Mouse (Mus musculus) ovary, adult 18-20 months (tissue): Measurements from ENCODE around the gene Abraxas2.

Experiments
- DNase-seq: peaks from one replicate; pipeline ENCODE4 v3.0.0; 2022; ENCODE audit warnings: low spot score, mixed read lengths

Gene Abraxas2

DNA sequence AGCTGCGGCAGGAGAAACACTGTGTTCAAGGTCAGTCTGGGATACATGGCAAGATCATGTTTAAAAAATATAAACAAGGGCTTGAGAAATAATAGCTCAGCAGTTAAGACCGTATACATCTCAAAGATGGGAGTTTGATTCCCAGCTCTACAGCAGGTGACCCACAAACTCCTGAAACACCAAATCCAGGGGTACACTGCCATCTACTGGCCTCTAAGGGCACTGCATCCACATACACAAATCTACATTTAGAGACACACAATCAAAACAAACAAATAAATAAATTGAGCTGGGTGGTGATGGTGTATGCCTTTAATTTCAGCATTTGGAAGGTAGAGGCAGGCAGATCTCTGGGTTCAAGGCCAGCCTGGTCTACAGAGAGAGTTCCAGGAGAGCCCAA is 39.2 kb downstream of the Abraxas2 start:
- DNase-seq: no peak

DNA sequence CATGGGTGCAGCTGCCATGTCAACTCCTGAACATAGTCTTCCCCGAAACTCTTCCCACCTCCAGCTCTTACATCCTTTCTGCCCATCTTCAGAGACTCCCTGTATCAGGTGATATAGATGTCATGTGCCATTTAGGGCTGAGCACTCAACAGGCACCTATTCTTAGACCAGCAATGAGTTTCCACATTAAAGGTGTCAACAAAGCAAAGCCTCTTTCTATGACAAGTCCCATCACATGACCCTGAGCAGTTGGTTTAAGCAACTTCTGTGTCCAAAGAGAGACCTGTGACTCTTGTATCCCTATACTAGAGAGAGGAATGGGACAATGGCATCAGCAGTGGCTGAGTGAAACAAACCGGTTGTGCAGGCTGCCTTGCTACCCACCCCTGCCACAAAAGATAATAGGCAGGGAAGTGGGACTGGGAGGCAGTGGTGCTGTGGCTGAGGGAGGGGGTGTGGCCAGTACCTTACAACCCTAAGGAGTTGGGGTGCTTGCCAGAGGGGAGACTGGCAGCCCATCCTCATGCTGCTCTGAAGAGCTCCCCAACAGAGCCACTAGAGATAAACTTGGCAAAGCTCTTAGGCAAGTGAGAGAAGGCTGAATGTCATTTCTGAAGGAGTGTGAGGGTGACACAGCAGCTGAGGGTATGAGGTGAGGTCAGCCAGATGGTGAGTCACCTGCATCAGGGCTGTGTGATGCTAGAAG is 42.0 kb downstream of the Abraxas2 start:
- no peak for DNase-seq

DNA sequence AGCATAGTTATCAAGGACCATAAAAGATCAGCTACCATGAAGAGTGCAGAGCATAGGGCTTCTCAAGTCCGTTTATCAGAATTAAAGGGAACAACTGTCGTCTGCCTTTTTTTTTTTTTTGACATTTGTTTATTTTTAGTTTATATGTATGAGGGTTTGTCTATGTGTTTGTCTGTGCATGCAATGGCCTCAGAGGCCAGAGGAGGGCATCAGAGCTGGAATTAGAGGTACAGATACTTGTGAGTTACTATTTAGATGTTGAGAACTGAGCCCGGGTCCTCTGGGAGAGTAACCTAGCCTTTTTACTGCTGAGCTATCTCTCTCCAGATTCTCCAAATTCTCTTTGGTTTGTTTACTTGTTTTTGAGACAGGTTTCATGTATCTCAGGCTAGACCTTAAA is 44.8 kb downstream of the Abraxas2 start:
- no peak for DNase-seq

DNA sequence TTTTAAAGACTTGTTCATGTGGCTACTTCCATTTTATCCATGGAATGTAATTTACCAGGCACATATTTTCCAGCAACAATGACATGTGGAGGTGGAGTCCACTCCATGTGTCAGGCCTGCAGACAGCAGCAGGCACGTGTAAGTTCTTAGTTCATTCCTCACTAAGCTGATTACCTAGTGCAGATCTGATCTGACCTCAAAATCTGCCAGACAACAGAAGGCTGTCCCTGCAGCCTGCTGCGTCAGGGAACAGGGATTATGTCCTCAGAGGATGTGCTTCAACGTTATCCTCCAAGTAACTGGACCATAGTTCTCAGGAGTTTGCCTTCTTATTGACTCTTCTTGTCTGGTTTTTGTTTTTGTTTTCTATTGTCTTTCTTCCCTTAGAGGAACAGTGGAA is 62.9 kb downstream of the Abraxas2 start:
- no peak for DNase-seq

DNA sequence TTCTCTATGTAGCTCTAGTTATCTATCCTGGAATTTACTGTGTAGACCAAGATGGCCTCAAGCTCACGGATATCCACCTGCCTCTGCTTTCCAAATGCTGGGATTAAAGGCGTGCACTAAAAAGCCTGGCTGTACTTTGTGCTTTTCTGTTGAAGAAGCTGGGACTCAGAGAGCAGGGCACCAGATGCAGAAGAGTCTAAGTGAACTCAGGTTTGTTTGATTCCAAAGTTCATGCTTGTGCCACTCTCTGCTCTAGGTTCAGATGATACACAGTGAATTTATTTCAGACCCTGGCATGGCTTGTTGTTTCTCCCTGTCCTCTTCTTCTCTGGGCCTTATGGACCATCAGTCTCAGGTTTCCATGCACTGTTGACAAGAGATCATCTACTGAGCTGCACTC is 66.2 kb downstream of the Abraxas2 start:
- no peak for DNase-seq

DNA sequence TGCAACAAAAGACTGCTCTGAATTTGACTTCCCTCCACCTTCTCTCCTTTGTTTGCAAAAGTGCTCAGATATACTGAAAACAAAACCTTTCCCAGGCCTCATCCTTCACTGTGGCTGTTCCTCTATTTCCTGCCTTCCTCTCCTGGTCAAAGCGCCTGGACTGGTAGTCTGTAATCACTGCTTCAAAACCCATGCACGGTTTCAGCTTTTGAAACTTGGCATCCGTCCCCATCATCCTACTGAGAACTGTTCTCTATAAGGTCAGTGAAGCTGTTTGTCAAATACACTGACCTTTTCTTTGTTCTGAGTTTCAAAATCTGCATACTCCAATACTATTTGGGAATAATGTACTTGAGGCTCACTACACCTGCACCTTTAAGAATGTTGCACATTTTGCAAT is 68.2 kb downstream of the Abraxas2 start:
- DNase-seq: no peak

DNA sequence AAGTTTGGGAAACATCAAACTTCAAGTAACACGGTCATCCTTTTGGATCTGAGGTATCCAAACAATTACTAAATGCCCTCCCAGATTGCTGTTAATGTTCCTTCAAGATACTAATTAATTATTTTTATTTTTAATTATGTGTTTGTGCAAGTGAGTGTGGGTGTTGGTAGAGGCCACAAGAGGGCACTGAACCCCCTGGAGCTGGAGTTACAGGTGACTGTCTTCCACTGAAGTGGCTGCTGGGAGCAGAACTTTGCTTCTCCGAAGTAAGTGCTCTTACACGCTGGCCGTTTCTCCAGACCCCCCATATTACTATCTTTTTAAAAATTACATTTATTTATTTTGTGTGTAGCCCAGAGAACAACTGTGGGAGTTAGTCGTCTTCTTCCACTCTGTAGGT is 71.0 kb downstream of the Abraxas2 start:
- DNase-seq: no peak

DNA sequence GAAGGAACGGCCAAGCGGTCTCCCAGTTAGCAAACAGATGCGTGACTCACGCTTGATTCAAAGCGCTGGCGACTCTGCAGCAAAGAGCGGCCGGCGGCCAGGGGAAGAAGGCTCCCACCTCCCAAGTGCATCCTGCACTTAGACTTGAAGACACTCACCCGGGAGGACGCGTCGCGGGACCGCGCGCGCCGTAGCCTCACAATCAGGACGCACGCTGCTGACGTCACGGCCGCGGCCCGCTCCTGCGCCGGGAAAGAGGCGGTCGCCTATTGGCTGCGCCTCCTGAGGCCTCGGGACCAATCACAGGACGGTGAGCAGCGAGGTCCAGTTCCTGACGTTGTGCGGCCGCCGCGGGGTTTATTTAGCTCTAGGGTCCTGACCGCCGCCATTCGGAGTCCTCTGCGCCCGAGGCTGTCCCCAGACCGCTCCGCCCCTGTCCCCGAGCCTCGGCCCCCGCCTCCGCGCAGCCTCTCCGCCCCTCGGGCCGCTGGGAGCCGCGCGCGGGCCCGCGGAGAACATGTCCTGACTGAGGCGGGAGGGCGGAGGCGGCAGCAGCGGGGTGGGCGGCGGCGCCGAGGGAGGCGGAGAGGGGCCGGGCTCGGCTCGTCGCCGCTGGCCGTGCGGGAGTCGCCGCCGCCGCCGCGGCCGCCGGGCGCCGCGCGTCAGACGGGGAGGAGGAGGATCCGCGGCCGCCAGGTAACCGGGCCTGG is 72.0 kb downstream of the Abraxas2 start, which contains the start of gene Zranb1:
Gene Zranb1, plus strand, starts transcription at position 293 of the 710 bp plus-strand sequence.
- DNase-seq: peak; percentile 97

DNA sequence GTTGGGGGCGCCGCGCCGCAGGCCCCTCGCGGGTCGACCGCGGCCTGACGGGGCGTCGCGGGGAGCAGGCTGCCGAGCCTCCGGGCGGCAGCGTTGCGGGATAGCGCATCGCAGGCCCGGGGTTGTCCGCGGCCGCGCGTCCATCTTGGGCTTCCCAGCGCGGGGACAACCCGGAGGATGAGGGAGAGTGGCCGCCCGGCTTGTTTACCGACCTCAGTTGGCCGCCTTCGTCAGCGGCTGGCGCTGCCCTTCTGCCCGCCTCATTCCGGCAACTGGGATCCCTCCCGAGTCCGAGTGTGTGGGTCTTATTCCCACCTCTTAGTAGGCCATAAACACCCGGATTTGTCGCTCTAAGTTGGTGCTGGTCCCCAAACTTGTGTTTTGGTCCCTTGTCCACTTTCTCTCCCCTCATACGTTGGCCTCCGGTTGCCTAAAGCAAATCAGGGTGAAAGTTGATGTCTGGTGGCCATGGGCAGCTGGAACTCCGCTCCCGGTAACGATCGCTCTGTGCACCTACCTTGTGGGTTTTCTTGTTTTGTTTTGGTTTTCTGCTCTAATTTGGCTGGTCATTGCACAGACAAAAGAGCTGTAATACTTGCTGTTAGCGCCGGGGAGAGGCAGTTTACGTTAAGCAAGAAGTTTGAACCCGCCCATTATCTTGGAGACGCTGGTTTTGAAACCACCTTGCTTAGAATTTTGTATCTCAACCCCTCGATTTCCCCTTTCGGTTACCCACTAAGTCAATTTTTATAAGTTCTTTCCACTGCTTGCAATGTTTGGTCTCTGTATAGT is 72.7 kb downstream of the Abraxas2 start:
- peak; percentile 14 for DNase-seq

DNA sequence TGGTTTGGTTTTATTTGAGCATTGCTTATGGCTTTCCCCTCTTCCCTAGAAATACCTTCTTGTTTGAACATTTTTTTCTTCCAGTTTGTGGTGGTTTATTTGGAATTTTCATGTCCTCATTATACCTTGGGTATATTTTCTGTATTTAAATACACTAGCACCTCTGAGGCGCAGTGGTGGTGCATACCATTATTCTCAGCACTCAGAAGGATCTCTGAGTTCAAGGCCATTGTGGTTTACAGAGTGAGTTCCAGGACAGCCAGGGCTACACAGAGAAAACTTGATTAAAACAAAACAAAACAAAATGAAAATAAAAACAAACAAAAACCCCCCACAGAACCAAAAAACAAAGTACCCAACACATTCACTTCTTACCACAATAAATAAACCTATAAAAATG is 74.3 kb downstream of the Abraxas2 start:
- no peak for DNase-seq
